Mouse (Mus musculus) right cerebral cortex, adult 18-20 months (tissue): ENCODE data around the gene Hes6.

Source experiments
- DNase-seq: peaks from one replicate; pipeline ENCODE4 v3.0.0; 2022; ENCODE audit warnings: mixed read lengths

Hes6 gene

GRCm38 (mm10) chr1:91413898-91414594 lies at the start of gene Hes6:
Gene Hes6, minus strand, starts transcription at chr1:91414038.
- peak; percentile 59 for DNase-seq

DNA sequence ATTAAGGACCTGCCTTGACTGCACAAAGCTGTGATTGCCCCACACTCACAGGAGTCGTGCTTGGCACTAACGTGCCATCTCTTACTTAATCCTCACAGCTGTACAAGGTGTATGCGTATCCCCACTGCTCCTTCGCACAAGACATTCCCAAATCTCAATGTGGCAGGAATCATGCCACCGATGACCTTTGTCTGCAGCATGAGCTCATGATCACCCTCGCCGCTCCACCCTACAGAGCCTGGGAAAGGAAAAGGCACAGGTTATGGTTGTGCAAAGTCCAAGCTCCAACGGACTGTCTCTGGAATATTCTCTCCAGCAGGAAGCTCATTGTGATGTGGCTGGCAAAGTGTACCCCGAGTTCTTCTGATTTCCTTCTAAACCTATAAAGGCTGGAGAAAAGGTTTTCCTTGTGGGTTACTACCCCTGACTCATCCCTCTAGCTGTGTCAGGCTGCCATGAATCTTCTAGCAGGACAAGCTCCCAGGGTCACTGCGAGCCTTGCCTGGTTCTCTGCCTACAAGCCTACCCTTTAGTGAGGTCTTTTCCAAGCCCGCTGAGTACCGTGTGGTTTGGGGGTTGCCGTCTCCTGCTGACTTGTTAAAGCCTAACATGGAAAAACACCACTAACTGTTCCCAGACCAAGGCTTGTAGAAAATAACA lies 49.6 kb upstream of the Hes6 start:
- no peak for DNase-seq

DNA sequence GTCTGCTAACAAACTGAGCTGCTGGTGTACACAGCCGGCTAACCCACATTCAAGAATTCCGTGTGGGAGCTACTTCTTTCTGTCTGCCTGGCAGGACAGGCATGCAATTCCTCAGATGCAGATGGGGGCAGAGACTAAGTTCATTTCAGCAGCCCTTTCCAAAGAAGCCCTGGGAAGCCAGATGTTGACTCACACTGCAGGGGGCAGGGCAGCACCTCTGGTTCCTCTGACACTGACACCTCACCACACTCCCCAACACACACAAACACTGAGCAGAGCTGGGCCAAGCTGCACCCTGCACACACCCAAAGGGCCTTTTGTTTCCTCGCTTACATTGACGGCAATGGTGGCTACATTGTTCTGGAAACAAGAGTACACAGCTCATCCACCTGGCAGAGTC lies 46.7 kb upstream of the Hes6 start:
- no peak for DNase-seq

DNA sequence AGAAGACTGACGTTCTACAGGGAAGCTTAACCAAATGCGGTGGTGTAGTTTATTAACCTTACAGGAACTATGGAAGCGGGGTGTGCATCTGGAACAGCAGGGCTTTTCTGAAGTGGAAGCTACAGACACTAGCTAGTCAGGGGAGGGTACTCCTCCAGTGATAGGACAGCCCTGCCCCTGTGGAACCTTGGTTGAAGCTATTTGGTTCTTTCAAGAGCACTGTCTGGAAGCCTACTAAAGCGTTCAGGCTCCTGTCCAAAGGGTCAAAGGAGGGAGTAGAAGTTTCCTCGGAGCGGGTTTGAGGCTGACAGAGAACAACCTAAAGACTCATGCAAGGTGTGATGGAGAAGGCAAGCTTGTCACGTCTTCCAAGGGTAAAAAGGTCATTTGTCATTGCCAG lies 46.2 kb upstream of the Hes6 start:
- DNase-seq, result no peak

DNA sequence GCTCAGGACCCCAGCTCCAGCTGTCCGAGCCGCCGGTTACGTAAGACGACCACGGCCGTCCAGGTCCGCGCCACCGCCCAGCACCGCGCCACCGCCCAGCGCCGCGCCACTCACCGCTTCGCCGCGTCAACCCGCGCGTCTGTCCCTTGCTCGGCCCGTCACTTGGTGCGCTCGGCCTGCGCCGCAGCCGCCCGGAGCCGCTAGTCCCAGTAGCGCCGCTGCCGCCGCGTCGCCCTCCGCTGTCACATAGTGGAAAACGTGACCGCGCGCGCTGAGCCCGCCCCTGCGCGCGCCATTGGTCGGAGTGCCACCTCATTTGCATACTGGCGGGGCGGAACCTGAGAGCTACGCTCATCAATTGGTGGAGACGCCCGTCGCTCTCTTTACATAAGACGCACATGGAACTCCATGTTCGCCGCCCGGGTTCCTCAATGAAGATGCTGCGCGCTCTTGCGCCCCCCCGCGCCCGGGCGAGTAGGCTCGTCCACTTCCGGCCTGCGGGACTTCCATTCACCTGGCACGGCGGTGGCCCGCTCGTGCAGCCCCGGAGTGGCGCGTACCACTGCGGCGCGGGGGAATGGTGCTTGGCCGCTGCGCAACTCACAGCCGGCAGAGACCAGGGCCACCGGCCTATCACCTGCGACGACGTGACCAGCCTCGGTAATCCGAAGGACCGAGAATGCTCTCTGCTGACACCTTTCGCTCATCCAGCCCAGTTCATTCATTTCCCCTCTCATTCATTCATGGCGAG lies 45.4 kb upstream of the Hes6 start, which contains the start of gene Per2:
TSS of gene Per2 (minus strand) at position 266 of the 751 bp plus-strand sequence.
- DNase-seq, result peak; percentile 99

GRCm38 (mm10) chr1:91458223-91458861 lies 44.5 kb upstream of the Hes6 start:
- DNase-seq, result peak; percentile 82

GRCm38 (mm10) chr1:91457698-91458097 lies 43.9 kb upstream of the Hes6 start:
- peak; percentile 89 for DNase-seq

GRCm38 (mm10) chr1:91457116-91457515 lies 43.3 kb upstream of the Hes6 start:
- DNase-seq, result no peak

DNA sequence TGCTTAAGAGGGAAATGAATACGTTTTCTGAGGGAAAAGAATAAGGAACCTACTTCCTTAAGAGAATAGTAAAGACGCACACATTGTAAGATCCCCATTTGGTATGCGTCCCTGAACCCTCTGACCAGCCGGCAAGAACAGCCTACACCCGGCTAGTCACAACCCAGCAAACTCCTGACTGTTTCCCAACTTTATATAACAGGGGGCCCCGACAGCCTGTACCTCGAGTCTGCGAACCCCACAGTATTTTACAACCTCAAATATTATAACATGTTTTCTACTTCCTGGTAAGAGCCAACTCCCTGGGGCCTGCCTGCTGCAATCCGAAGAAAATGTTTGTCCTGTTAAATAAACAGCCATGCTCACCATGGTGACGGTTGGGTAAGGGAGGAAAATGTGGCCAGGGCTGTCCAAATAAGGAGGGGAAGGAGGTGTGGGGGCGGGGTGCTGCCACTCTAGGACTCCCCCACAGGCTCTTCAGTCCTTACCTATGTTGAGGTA lies 42.5 kb upstream of the Hes6 start:
- DNase-seq, result peak; percentile 33

DNA sequence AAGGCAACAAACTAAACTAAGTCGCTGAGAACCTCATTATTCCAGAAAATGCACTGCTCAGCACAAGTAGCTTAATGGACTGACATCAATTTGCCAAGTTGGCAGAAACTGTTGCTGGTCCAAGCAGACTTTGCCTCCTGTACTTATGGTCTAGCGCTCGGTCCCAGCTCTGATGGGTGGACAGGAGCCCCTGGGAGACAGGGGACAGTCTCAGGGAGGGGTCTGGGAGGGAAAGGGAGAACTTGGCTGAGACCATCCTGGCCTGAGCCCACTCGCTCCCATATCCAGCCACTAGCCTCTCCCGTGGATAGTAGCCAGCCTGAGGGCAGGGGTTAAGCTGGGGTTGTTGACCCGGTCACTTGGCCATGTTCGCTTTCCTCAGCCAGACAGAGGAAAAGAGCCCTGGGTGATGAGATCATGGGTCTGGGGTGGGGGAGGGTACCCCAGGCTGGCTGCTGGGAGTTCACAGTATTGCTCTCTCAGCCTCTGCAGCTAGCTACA lies 41.9 kb upstream of the Hes6 start:
- DNase-seq, result no peak

- DNase-seq, result no peak
Observed at GRCm38 (mm10) chr1:91454927-91455326, 41.1 kb upstream of the Hes6 start.

- no peak for DNase-seq
Observed at GRCm38 (mm10) chr1:91454366-91454765, 40.5 kb upstream of the Hes6 start.

DNA sequence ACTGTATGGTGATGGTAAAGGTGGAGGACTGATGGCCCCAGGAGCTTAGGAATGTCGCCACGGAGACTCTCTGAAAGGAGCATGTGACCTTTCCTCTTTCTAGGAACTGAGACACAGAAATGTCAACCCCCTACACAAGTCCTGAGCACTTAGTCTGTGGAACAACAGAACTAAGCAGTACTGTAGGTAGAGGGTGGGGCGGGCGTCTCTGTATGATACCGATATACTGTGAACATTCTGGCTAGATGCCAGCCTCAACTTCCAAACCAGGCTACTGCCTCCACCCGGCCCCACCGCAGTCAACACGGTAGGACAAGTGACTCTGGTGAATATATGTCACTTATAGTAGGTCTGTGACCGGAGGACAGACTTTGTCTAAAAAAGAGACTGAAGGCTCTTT lies 40.1 kb upstream of the Hes6 start:
- no peak for DNase-seq

DNA sequence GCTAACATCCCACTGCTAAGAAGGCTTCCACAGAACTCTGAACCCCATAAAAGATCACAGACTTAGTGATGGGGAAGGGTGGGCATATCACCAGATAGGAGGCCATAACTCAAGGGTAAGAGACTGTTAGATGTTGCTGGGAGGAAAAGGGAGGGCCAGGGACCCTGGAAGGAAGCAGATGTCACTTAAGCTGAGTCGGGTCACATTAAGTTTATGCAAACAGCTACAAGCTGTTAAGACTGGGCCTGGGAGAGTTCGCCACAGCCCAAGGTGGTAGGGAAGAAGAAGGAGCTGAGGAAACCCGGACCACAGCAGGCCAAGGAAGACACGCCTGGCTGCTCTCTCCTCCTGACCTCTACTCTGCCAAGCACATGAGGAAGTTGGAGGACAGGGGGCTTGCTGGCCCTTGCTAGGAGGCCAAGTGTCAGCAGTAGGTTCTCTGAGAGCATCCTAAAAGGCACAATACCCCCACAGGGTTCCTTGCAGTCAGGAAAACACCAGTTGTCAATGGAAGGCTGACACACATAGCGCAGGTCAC lies 37.8 kb upstream of the Hes6 start:
- no peak for DNase-seq

DNA sequence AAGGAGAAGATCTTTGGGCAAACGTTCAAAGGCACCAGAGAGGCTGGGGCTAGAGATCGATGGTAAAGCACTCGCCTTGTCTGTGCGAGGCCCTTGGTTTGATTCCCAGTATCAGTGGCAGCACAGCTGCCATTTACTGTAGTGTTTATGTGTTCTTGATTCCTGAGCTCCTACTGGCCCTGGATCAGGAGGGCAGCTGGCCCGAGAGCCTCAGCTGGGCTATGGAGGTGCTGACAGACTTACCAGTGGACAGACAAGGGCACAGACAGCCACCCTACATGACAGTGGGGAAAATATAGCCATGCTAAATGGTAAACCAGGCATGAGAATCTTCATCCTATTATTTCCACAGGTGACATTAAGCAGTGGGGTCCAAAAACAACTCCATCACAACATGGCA lies 37.0 kb upstream of the Hes6 start:
- no peak for DNase-seq

- DNase-seq, result no peak
Observed at GRCm38 (mm10) chr1:91448688-91449087, 34.9 kb upstream of the Hes6 start.

DNA sequence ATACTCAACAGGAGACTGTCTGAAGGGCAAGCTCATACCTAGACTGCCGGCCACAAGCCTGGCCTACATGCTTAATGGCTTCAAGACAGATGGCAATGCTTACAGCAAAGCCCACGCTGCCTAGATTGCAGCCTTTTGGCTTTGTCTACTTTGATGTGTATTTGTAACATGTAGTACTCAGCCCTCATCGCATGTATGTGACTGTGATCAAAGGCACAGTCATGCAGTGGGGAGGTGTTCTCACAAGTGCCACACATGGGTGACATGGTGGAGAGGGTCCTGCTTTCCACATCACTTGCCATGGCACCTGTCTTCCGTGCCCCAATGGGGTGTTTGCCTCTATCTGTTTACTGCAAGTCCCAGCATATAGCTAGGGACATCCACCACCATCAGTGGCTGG lies 32.7 kb upstream of the Hes6 start:
- no peak for DNase-seq

GRCm38 (mm10) chr1:91446060-91446459 lies 32.2 kb upstream of the Hes6 start:
- no peak for DNase-seq

GRCm38 (mm10) chr1:91444841-91445830 lies 31.3 kb upstream of the Hes6 start:
- peak; percentile 68 for DNase-seq

GRCm38 (mm10) chr1:91442350-91442990 lies 28.6 kb upstream of the Hes6 start:
- DNase-seq, result no peak

DNA sequence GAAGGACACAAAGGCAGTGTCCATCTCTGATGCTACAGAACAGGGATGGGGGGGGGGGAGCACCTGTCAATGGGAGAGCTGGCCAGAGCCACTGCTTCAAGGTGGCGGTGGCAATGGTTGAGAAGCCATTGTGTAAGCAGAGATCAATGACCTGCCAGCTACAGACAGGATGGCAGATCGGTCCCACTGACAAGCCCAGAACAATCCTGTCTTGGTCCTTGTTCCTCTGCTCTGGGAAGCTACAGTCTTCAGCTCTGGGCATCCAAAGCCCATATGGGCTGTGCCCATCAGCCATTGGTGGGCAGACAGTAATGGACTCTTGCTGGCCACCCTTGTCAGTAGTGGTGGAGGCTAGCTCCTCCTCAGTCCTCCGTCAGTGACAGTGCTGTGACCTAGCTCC lies 28.0 kb upstream of the Hes6 start:
- DNase-seq, result no peak
